Mouse (Mus musculus) gastrocnemius, postnatal 14 days (tissue): Measurements from ENCODE around the gene Ormdl2. TPM values are rescaled to one million over a fixed set of nuclear protein-coding genes. Genes with fewer than 3 reads are reported as not detected.

Experiments used
- DNase-seq: peaks from one replicate; pipeline ENCODE4 v3.0.0; 2021; ENCODE audit warnings: mixed read lengths
- intact Hi-C: fragments of 180-260 bp; cut with DNase I; formaldehyde crosslinking; loops from one replicate; pipeline ENCODE4 v1.15.1; 2025; ENCODE audit warnings: low total_unique reads
- total RNA-seq, 2 experiments: library from RNA; stranded (reverse); gene quantifications; 2 replicates each; pipeline ENCODE4 v1.2.3; 2021

The Ormdl2 gene
- total RNA-seq, 2 experiments from 2014 or later: 5.8 to 6.3 TPM

- intact Hi-C loops: loop anchor here (10.0 kb wide), 1 partner anchor 61 kb away; the partner anchor contains the start of genes Dgka and Pym1
- DNase-seq: peak; percentile 98
These were observed 16.1 kb downstream of the Ormdl2 start for GRCm38 (mm10) chr10:128805092-128806000.

DNA sequence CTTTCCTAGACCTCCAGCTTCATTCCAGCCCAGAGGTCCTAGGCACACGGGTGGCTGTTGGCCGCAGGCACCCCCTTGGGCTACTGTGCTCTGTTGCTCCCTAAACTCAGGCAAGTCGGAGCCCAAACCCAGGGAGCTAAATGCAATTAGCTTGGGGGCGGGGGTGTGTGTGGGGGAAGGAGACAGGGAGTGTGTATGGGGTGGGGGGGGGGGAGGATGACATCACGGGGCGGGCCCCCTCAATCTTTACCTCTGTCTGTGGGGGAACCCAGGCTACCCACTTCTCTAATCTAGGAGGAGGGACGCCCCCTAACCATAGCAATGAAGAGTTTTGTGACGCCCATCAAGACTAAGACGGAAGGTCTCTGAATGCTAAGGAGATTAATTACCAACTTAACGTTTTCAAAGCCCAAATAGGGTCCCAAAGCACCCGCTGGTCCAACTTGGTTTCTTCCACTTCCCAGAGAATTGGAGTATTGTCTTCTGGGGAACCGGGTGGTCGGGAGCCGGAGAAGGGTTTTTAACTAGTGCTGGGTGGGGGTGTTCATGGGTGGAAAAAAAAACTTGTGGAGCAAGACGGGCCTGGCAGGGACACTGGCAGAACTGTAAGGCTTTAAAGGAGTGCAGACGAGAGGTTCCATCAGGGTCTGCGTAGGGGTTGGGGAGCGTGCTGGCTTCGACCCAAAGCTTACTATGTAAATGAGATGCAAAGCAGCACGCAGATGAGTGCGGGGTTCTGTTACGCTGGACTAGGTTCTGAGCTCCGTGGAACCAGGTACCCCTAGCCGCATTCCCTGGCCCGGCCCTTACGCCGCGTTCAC lies 17.0 kb downstream of the Ormdl2 start, which contains the start of gene Tmem198b:
Gene Tmem198b (minus strand): TSS at position 100 of the 821 bp plus-strand sequence.
- intact Hi-C loops: loop anchor here (10.0 kb wide), 1 partner anchor 60 kb away; the partner anchor contains the start of genes Dgka and Pym1

DNA sequence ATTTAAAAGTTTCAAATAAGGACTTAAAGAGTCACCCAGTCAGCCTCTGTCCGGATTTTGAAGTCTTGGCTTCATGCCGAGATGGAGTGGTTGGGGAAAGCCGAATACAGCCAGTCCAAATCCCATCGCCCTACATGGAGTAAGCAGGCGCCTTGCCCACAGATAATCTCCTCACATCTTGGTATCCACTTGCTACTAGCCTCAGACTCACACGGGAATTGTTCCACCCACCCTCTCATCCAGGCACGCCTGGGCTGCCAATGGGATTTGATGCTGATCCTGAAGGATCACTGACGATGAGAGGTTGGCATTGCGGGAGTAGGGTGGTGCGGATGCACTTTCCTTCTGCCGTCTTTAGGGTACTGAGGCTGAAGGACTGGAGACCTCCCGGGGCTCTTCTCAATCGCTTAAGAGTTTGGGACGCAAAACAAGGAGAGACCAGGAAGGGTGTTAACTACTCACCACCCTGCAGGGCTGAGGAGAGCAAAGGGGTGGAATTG lies 17.6 kb downstream of the Ormdl2 start, which contains the start of gene Dnajc14:
Gene Dnajc14 (plus strand): TSS at position 292 of the 500 bp plus-strand sequence.
- intact Hi-C loops: loop anchor here (10.0 kb wide), 1 partner anchor 59 kb away; the partner anchor contains the start of genes Dgka and Pym1
- peak; percentile 58 for DNase-seq

More for the DNA sequence above, 17.0 kb downstream of the Ormdl2 start, which contains the start of gene Tmem198b:
- peak; percentile 54 for DNase-seq

- no peak for DNase-seq
- intact Hi-C loops: loop anchor here (10.0 kb wide), 1 partner anchor 59 kb away; the partner anchor contains the start of genes Dgka and Pym1
These were observed 18.1 kb downstream of the Ormdl2 start for GRCm38 (mm10) chr10:128803361-128803760.

DNA sequence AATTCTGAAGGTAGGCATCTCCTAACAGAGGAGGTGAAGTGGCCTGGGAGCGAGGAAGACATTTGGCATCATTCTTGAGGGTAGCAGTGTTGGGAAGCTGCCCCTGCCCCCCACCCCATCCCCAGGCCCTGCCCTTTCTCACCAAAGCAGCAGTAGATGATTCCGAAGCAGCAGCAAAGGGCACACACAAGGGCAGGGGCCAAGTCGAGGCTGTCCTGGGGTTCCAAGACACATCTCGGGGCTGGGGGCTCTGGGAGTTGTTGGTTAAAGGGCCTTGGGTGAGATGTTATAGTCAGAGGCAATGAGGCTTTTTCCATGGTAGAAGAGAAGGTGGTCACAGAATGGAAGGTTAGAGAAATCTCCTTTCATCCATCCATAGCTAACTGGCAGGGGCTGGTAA lies 18.5 kb downstream of the Ormdl2 start:
- intact Hi-C loops: loop anchor here (10.0 kb wide), 1 partner anchor 58 kb away; the partner anchor contains the start of genes Dgka and Pym1
- no peak for DNase-seq

- DNase-seq: no peak
- intact Hi-C loops: loop anchor here (10.0 kb wide), 1 partner anchor 57 kb away; the partner anchor contains the start of genes Dgka and Pym1
These were observed 19.4 kb downstream of the Ormdl2 start for GRCm38 (mm10) chr10:128801981-128802495.

GRCm38 (mm10) chr10:128798676-128799075 lies 22.8 kb downstream of the Ormdl2 start:
- DNase-seq: no peak
- intact Hi-C loops: no loop called here

- DNase-seq: no peak
- intact Hi-C loops: no loop called here
These were observed 25.9 kb downstream of the Ormdl2 start for GRCm38 (mm10) chr10:128795581-128795980.

GRCm38 (mm10) chr10:128794391-128794790 lies 27.1 kb downstream of the Ormdl2 start:
- DNase-seq: no peak
- intact Hi-C loops: no loop called here

GRCm38 (mm10) chr10:128793258-128793657 lies 28.2 kb downstream of the Ormdl2 start:
- DNase-seq: no peak
- intact Hi-C loops: no loop called here

GRCm38 (mm10) chr10:128792041-128792440 lies 29.4 kb downstream of the Ormdl2 start:
- intact Hi-C loops: no loop called here
- no peak for DNase-seq

DNA sequence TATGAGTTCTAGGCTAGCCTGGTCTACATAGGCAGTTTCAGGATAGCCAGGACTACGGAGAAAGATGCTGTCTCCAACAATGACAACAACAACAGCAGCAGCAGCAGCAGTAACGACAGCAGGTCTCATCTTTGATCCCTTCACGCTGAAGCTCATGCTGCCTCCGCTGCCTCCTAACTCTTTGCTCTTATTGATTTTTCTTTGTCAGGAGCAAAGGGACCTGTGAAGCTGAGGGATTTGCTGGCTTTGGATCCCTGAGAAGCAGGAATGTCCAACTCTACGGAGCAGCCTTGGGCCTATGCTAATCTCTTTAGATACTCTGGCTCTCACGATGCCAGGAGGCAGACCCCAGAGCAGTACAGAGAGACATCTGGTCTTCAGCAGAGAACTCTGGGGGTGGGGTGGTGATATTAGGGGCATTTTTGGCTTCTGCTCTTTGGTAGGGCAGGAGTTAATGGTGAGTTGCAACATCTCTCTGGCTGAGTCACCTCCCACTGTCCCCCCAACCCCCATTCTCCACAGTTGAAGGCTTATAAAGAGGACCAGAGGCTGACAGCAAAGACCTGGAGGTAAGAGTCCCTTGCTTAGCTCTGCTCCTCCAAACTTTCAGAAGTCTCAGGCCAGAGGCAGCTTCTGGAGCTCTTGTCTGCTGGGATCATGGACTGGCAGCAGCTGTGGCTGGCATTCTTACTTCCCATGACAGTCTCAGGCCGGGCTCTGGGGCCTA lies 30.9 kb downstream of the Ormdl2 start, which contains the start of gene Mmp19:
Gene Mmp19 (plus strand): TSS at position 513 of the 727 bp plus-strand sequence.
- intact Hi-C loops: no loop called here
- peak; percentile 33 for DNase-seq

- intact Hi-C loops: no loop called here
- no peak for DNase-seq
These were observed 41.2 kb downstream of the Ormdl2 start for GRCm38 (mm10) chr10:128780200-128780599.

GRCm38 (mm10) chr10:128779011-128779795 lies 42.2 kb downstream of the Ormdl2 start:
- peak; percentile 88 for DNase-seq
- intact Hi-C loops: no loop called here

GRCm38 (mm10) chr10:128778441-128778840 lies 43.0 kb downstream of the Ormdl2 start:
- intact Hi-C loops: no loop called here
- DNase-seq: no peak

DNA sequence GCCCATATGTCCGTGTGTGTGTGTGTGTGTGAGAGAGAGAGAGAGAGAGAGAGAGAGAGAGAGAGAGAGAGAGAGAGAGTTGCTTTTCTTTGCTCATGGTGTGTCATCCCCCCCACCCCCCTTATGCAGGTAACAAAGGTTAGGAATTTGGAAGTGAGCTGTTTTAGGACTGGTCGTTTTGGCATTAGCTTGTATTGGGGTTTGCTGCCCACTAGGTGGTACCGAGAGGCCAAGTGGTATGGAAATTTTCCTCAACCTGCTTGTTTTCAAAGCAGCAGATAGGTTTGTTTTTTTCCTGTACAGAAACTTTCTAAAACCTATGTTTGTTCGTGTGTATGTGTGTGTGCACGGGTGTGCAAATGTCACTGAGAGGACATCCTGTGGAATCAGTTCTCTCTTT lies 47.8 kb downstream of the Ormdl2 start:
- intact Hi-C loops: no loop called here
- DNase-seq: no peak

DNA sequence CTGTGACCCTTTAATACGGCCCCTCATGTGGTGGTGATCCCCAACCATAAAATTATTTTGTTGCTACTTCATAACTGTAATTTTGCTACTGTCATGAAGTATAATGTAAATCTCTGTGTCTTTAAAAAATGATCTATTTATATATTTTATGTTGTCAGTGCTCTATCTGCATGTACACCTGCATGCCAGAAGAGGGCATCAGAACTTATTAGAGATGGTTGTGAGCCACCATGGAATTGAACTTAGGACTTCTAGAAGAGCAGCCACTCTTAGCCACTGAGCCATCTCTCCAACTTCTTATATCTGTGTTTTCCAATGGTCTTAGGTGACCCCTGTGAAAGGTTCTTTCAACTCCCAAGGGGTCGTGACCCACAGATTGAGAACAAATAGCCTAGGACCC lies 48.5 kb downstream of the Ormdl2 start:
- no peak for DNase-seq
- intact Hi-C loops: no loop called here
